Mouse (Mus musculus) MEL (cell line): ENCODE measurements at regions not wholly inside any gene's neighbourhood (a gene's known extent, or its start where the extent isn't known, plus 50 kb on each side); places are given as distances from the start of the nearest gene placed in this dataset.

ENCODE experiments used
- DNase-seq: peaks from one replicate; pipeline ENCODE4 v3.0.0; 2011; ENCODE audit warnings: low read depth, low spot score
- H3K27ac ChIP-seq: 2 replicates; pipeline ENCODE4 v1.5.1; 2012; ENCODE audit warnings: low read depth, mild to moderate bottlenecking, control low read depth, low read length, moderate library complexity; ENCODE audit not compliant: control insufficient read depth
- H3K27me3 ChIP-seq, 2 experiments: fragments of 150-350 bp in 1 of 2; sonication (generic) in 1 of 2; 2 replicates each; pipeline ENCODE4 v1.6.1; 2012; ENCODE audit warnings: low read length in 2 of 2, mild to moderate bottlenecking in 2 of 2, improper control_type of control experiment in 1 of 2, moderate library complexity in 1 of 2; ENCODE audit not compliant: insufficient read depth in 2 of 2, control insufficient read depth in 1 of 2
- H3K36me3 ChIP-seq, 2 experiments: 2 replicates each; pipeline ENCODE4 v1.6.1; 2012 to 2014; ENCODE audit warnings: low read length in 2 of 2, improper control_type of control experiment in 1 of 2, inconsistent platforms in 1 of 2, mild to moderate bottlenecking in 1 of 2; ENCODE audit not compliant: insufficient read depth in 2 of 2, control insufficient read depth in 1 of 2
- H3K4me1 ChIP-seq, 2 experiments: fragments of 150-350 bp in 1 of 2; sonication (generic) in 1 of 2; 2 replicates each; pipeline ENCODE4 v1.6.1; 2012; ENCODE audit warnings: low read length in 2 of 2, improper control_type of control experiment in 1 of 2, mild to moderate bottlenecking in 1 of 2; ENCODE audit not compliant: insufficient read depth in 2 of 2, control insufficient read depth in 1 of 2
- H3K4me3 ChIP-seq, 2 experiments: fragments of 150-350 bp in 1 of 2; sonication (generic) in 1 of 2; 2 replicates each; pipeline ENCODE4 v1.5.1; 2012; ENCODE audit warnings: low read depth in 2 of 2, low read length in 2 of 2, mild to moderate bottlenecking in 2 of 2, moderate library complexity in 2 of 2, control low read depth in 1 of 2, improper control_type of control experiment in 1 of 2; ENCODE audit not compliant: control insufficient read depth in 1 of 2, insufficient read depth in 1 of 2
- H3K79me2 ChIP-seq: 2 replicates; pipeline ENCODE4 v1.6.1; 2012; ENCODE audit warnings: mild to moderate bottlenecking, low read length, moderate library complexity; ENCODE audit not compliant: control insufficient read depth, poor library complexity, insufficient read depth
- H3K9ac ChIP-seq: 2 replicates; pipeline ENCODE4 v1.6.1; 2012; ENCODE audit warnings: low read depth, mild to moderate bottlenecking, control low read depth, low read length, moderate library complexity; ENCODE audit not compliant: control insufficient read depth, poor library complexity, severe bottlenecking
- H3K9me3 ChIP-seq: fragments of 150-350 bp; sonication (generic); replicated peaks from 2 replicates; pipeline ENCODE4 v1.6.1; 2012; ENCODE audit warnings: mild to moderate bottlenecking, low read length, improper control_type of control experiment, moderate library complexity; ENCODE audit not compliant: insufficient read depth
- CHD1 ChIP-seq: IDR thresholded peaks from 2 replicates; pipeline ENCODE4 v1.6.1; 2012; ENCODE audit warnings: low read depth, mild to moderate bottlenecking, inconsistent platforms, low read length, improper control_type of control experiment
- E2F4 ChIP-seq: IDR thresholded peaks from 2 replicates; pipeline ENCODE4 v1.6.1; 2011; ENCODE audit warnings: low read depth, low read length, improper control_type of control experiment, borderline replicate concordance
- ELF1 ChIP-seq: IDR thresholded peaks from 2 replicates; pipeline ENCODE4 v1.6.1; 2014; ENCODE audit warnings: low read depth, mild to moderate bottlenecking, inconsistent platforms, low read length, improper control_type of control experiment, moderate library complexity
- EP300 ChIP-seq, 2 experiments: IDR thresholded peaks; 2 replicates each; pipeline ENCODE4 v1.6.1; 2011; ENCODE audit warnings: improper control_type of control experiment in 2 of 2, low read length in 2 of 2, low read depth in 1 of 2, mild to moderate bottlenecking in 1 of 2
- ETS1 ChIP-seq: IDR thresholded peaks from 2 replicates; pipeline ENCODE4 v1.6.1; 2012; ENCODE audit warnings: low read depth, mild to moderate bottlenecking, inconsistent platforms, low read length, improper control_type of control experiment, moderate library complexity
- GABPA ChIP-seq: IDR thresholded peaks from 2 replicates; pipeline ENCODE4 v1.6.1; 2012; ENCODE audit warnings: low read depth, mild to moderate bottlenecking, inconsistent platforms, low read length, improper control_type of control experiment, moderate library complexity
- GATA1 ChIP-seq: IDR thresholded peaks from 2 replicates; pipeline ENCODE4 v1.6.1; 2011; ENCODE audit warnings: low read depth, low read length, improper control_type of control experiment
- HCFC1 ChIP-seq: IDR thresholded peaks from 2 replicates; pipeline ENCODE4 v1.6.1; 2012; ENCODE audit warnings: low read depth, mild to moderate bottlenecking, inconsistent platforms, low read length, improper control_type of control experiment, moderate library complexity
- JUND ChIP-seq: IDR thresholded peaks from 2 replicates; pipeline ENCODE4 v1.6.1; 2011; ENCODE audit warnings: low read depth, mild to moderate bottlenecking, improper control_type of control experiment, low read length
- MAZ ChIP-seq: IDR thresholded peaks from 2 replicates; pipeline ENCODE4 v1.6.1; 2012; ENCODE audit warnings: low read depth, mild to moderate bottlenecking, inconsistent platforms, low read length, improper control_type of control experiment
- POLR2AphosphoS2 ChIP-seq: IDR thresholded peaks from 2 replicates; pipeline ENCODE4 v1.6.1; 2011; ENCODE audit warnings: low read length, improper control_type of control experiment
- POLR2AphosphoS5 ChIP-seq: IDR thresholded peaks from 2 replicates; pipeline ENCODE4 v1.6.1; 2012; ENCODE audit warnings: low read depth, borderline replicate concordance, mild to moderate bottlenecking, inconsistent platforms, low read length, moderate library complexity, mixed read lengths
- SIN3A ChIP-seq: IDR thresholded peaks from 2 replicates; pipeline ENCODE4 v1.6.1; 2012; ENCODE audit warnings: low read length, improper control_type of control experiment, inconsistent platforms
- USF2 ChIP-seq, 2 experiments: IDR thresholded peaks; 2 replicates each; pipeline ENCODE4 v1.6.1; 2011 to 2012; ENCODE audit warnings: improper control_type of control experiment in 2 of 2, low read length in 2 of 2, borderline replicate concordance in 1 of 2, inconsistent platforms in 1 of 2, low read depth in 1 of 2, mild to moderate bottlenecking in 1 of 2; ENCODE audit not compliant: insufficient read depth in 1 of 2
- ZNF384 ChIP-seq: IDR thresholded peaks from 2 replicates; pipeline ENCODE4 v1.6.1; 2012; ENCODE audit warnings: low read depth, mild to moderate bottlenecking, inconsistent platforms, low read length, improper control_type of control experiment

DNA sequence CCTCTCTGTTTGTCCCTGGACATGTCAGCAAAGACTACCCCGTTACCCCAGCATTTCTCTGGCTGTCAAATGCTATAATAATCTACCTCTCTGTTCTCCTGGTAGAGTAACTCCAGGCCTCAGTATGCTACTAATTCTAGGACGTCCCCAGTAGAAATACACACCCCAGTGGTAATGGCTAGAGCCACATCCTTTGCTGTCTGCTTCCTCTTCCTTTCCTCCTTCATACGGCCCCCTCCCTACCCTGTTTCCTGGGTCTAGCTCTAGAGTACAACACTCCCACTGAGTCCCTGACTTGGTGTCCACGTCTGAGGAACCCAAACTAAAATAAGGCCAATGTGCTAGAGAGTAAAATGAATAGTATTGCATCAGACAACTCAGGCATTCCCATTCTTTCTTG is 287.1 kb upstream of the Gm765 start:
- no peak for DNase-seq
- no peak overlapping the region for H3K4me3 ChIP-seq

DNA sequence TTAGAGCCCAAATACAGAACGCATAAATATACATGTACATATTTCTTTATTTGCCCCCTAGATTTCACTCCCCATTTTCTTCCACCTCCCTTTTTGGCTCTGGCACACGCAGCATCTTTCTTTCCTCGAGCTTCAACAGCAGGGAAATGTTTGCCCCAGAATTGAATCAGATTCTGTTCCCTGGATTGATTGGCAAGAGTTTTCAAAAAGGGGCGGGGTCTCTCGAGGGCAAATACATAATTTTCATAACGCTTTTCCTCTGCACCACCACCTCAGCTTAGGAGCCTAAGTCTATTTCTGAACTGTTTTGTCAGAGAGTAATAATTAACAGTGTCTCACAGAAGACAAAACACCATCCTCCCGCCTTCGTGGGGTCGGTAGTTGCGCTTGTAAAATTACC is 283.9 kb upstream of the Gm765 start:
- no peaks in the 10 kb centered on the region for H3K4me1 ChIP-seq
- TF ChIP-seq MAZ (no peak), SIN3A (no peak), POLR2AphosphoS5 (no peak), POLR2AphosphoS2 (no peak), E2F4 (no peak), ETS1 (no peak)
- TF ChIP-seq, all 39 proteins: peak for 0
- Histone ChIP-seq H3K4me3 (no peak overlapping the region), H3K9me3 (no peaks in the 10 kb centered on the region), H3K79me2 (no peaks in the 10 kb centered on the region), H3K27ac (no peak overlapping the region), H3K27me3 (no peaks in the 10 kb centered on the region), H3K9ac (no peak overlapping the region), H3K36me3 (no peaks in the 10 kb centered on the region)
- no peak for DNase-seq

More for the DNA sequence above, 287.1 kb upstream of the Gm765 start:
- Histone ChIP-seq H3K36me3 (no peaks in the 10 kb centered on the region), H3K9ac (no peak overlapping the region), H3K79me2 (no peaks in the 10 kb centered on the region), H3K27ac (no peak overlapping the region), H3K4me1 (no peaks in the 10 kb centered on the region), H3K9me3 (no peaks in the 10 kb centered on the region), H3K27me3 (no peaks in the 10 kb centered on the region)
- TF ChIP-seq JUND (no peak), CHD1 (no peak), HCFC1 (no peak), GABPA (no peak), USF2 (IDR thresholded peaks at IDR 0.05; ENCODE audit: borderline replicate concordance in 1 of 2, insufficient read depth in 1 of 2, low read depth in 1 of 2, low read length in 2 of 2) (no peak), ZNF384 (no peak), ELF1 (no peak), EP300 (IDR thresholded peaks at IDR 0.05; ENCODE audit: low read depth in 1 of 2, low read length in 2 of 2) (no peak)

DNA sequence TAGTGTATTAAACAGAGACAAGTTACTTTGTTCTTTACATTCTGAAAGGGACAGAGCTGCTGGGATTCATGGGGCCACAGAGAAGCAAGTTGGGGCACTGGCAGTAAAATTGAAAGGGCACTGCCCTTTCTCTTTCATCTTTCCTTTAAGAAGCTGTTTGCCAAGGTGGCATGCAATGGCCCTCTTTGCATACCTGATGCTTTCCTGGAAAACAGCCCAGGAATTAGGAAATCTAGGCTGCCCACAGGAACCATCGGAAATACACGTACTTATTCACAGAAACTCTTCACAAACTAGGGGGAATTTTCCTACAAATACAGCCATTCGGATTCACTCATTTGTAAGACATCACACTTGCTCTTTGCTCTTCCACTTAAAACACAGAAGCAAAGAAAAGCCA is 278.3 kb upstream of the Gm765 start:
- no peaks in the 10 kb centered on the region for H3K36me3 ChIP-seq
- no peak for TF ChIP-seq GATA1
- TF ChIP-seq, all 39 proteins: peak for 0
- H3K4me3 ChIP-seq, result no peak overlapping the region
- H3K9ac ChIP-seq, result no peak overlapping the region
- H3K27me3 ChIP-seq, result no peaks in the 10 kb centered on the region
- H3K4me1 ChIP-seq, result no peaks in the 10 kb centered on the region
- H3K79me2 ChIP-seq, result no peaks in the 10 kb centered on the region
- no peak for DNase-seq
- H3K9me3 ChIP-seq, result no peaks in the 10 kb centered on the region
- H3K27ac ChIP-seq, result no peak overlapping the region
